Mouse (Mus musculus) MEL (cell line): ENCODE results near the gene Odf4. TPM values are rescaled to one million over a fixed set of nuclear protein-coding genes. Genes with fewer than 3 reads are reported as not detected.
A peak's percentile ranks its signal among the peaks of the same experiment; 100 is the strongest.

Experiments
- DNase-seq: peaks from one replicate; pipeline ENCODE4 v3.0.0; 2011; ENCODE audit warnings: low read depth, low spot score
- H3K27ac ChIP-seq: 2 replicates; pipeline ENCODE4 v1.5.1; 2012; ENCODE audit warnings: low read depth, mild to moderate bottlenecking, control low read depth, low read length, moderate library complexity; ENCODE audit not compliant: control insufficient read depth
- H3K27me3 ChIP-seq, 2 experiments: fragments of 150-350 bp in 1 of 2; sonication (generic) in 1 of 2; 2 replicates each; pipeline ENCODE4 v1.6.1; 2012; ENCODE audit warnings: low read length in 2 of 2, mild to moderate bottlenecking in 2 of 2, improper control_type of control experiment in 1 of 2, moderate library complexity in 1 of 2; ENCODE audit not compliant: insufficient read depth in 2 of 2, control insufficient read depth in 1 of 2
- H3K36me3 ChIP-seq, 2 experiments: 2 replicates each; pipeline ENCODE4 v1.6.1; 2012 to 2014; ENCODE audit warnings: low read length in 2 of 2, improper control_type of control experiment in 1 of 2, inconsistent platforms in 1 of 2, mild to moderate bottlenecking in 1 of 2; ENCODE audit not compliant: insufficient read depth in 2 of 2, control insufficient read depth in 1 of 2
- H3K4me1 ChIP-seq, 2 experiments: fragments of 150-350 bp in 1 of 2; sonication (generic) in 1 of 2; 2 replicates each; pipeline ENCODE4 v1.6.1; 2012; ENCODE audit warnings: low read length in 2 of 2, improper control_type of control experiment in 1 of 2, mild to moderate bottlenecking in 1 of 2; ENCODE audit not compliant: insufficient read depth in 2 of 2, control insufficient read depth in 1 of 2
- H3K4me3 ChIP-seq, 2 experiments: fragments of 150-350 bp in 1 of 2; sonication (generic) in 1 of 2; 2 replicates each; pipeline ENCODE4 v1.5.1; 2012; ENCODE audit warnings: low read depth in 2 of 2, low read length in 2 of 2, mild to moderate bottlenecking in 2 of 2, moderate library complexity in 2 of 2, control low read depth in 1 of 2, improper control_type of control experiment in 1 of 2; ENCODE audit not compliant: control insufficient read depth in 1 of 2, insufficient read depth in 1 of 2
- H3K79me2 ChIP-seq: 2 replicates; pipeline ENCODE4 v1.6.1; 2012; ENCODE audit warnings: mild to moderate bottlenecking, low read length, moderate library complexity; ENCODE audit not compliant: control insufficient read depth, poor library complexity, insufficient read depth
- H3K9ac ChIP-seq: 2 replicates; pipeline ENCODE4 v1.6.1; 2012; ENCODE audit warnings: low read depth, mild to moderate bottlenecking, control low read depth, low read length, moderate library complexity; ENCODE audit not compliant: control insufficient read depth, poor library complexity, severe bottlenecking
- H3K9me3 ChIP-seq: fragments of 150-350 bp; sonication (generic); replicated peaks from 2 replicates; pipeline ENCODE4 v1.6.1; 2012; ENCODE audit warnings: mild to moderate bottlenecking, low read length, improper control_type of control experiment, moderate library complexity; ENCODE audit not compliant: insufficient read depth
- BHLHE40 ChIP-seq: IDR thresholded peaks from 2 replicates; pipeline ENCODE4 v1.6.1; 2012; ENCODE audit warnings: low read depth, mild to moderate bottlenecking, inconsistent platforms, low read length, improper control_type of control experiment, borderline replicate concordance
- CHD1 ChIP-seq: IDR thresholded peaks from 2 replicates; pipeline ENCODE4 v1.6.1; 2012; ENCODE audit warnings: low read depth, mild to moderate bottlenecking, inconsistent platforms, low read length, improper control_type of control experiment
- CTCF ChIP-seq, 3 experiments: IDR thresholded peaks in 2 of 3; conservative IDR thresholded peaks in 1 of 3; 2 replicates each; pipeline ENCODE4 v1.5.1; 2011 to 2012; ENCODE audit warnings: low read length in 3 of 3, low read depth in 2 of 3, mild to moderate bottlenecking in 2 of 3, improper control_type of control experiment in 1 of 3, inconsistent platforms in 1 of 3, mixed read lengths in 1 of 3, moderate library complexity in 1 of 3; ENCODE audit not compliant: control insufficient read depth in 1 of 3, insufficient read depth in 1 of 3, poor library complexity in 1 of 3, severe bottlenecking in 1 of 3
- ELF1 ChIP-seq: IDR thresholded peaks from 2 replicates; pipeline ENCODE4 v1.6.1; 2014; ENCODE audit warnings: low read depth, mild to moderate bottlenecking, inconsistent platforms, low read length, improper control_type of control experiment, moderate library complexity
- EP300 ChIP-seq, 2 experiments: IDR thresholded peaks; 2 replicates each; pipeline ENCODE4 v1.6.1; 2011; ENCODE audit warnings: improper control_type of control experiment in 2 of 2, low read length in 2 of 2, low read depth in 1 of 2, mild to moderate bottlenecking in 1 of 2
- GATA1 ChIP-seq: IDR thresholded peaks from 2 replicates; pipeline ENCODE4 v1.6.1; 2011; ENCODE audit warnings: low read depth, low read length, improper control_type of control experiment
- JUND ChIP-seq: IDR thresholded peaks from 2 replicates; pipeline ENCODE4 v1.6.1; 2011; ENCODE audit warnings: low read depth, mild to moderate bottlenecking, improper control_type of control experiment, low read length
- MAFK ChIP-seq: IDR thresholded peaks from 2 replicates; pipeline ENCODE4 v1.6.1; 2011; ENCODE audit warnings: low read depth, mild to moderate bottlenecking, low read length, improper control_type of control experiment, borderline replicate concordance
- MAX ChIP-seq: IDR thresholded peaks from 2 replicates; pipeline ENCODE4 v1.6.1; 2011; ENCODE audit warnings: low read length, improper control_type of control experiment
- MXI1 ChIP-seq: IDR thresholded peaks from 2 replicates; pipeline ENCODE4 v1.6.1; 2011; ENCODE audit warnings: mild to moderate bottlenecking, low read depth, low read length, improper control_type of control experiment
- MYC ChIP-seq: IDR thresholded peaks from 2 replicates; pipeline ENCODE4 v1.6.1; 2011; ENCODE audit warnings: low read depth, mild to moderate bottlenecking, low read length, improper control_type of control experiment, moderate library complexity
- POLR2A ChIP-seq, 2 experiments: IDR thresholded peaks; 2 replicates each; pipeline ENCODE4 v1.6.1; 2011 to 2012; ENCODE audit warnings: low read length in 2 of 2, mild to moderate bottlenecking in 2 of 2, control low read depth in 1 of 2, improper control_type of control experiment in 1 of 2, low read depth in 1 of 2, moderate library complexity in 1 of 2; ENCODE audit not compliant: control insufficient read depth in 1 of 2, insufficient read depth in 1 of 2, poor library complexity in 1 of 2
- POLR2AphosphoS2 ChIP-seq: IDR thresholded peaks from 2 replicates; pipeline ENCODE4 v1.6.1; 2011; ENCODE audit warnings: low read length, improper control_type of control experiment
- RAD21 ChIP-seq: IDR thresholded peaks from 2 replicates; pipeline ENCODE4 v1.6.1; 2011; ENCODE audit warnings: mild to moderate bottlenecking, low read depth, low read length, improper control_type of control experiment
- RCOR1 ChIP-seq: IDR thresholded peaks from 2 replicates; pipeline ENCODE4 v1.6.1; 2012; ENCODE audit warnings: low read depth, mild to moderate bottlenecking, inconsistent platforms, low read length, improper control_type of control experiment
- SIN3A ChIP-seq: IDR thresholded peaks from 2 replicates; pipeline ENCODE4 v1.6.1; 2012; ENCODE audit warnings: low read length, improper control_type of control experiment, inconsistent platforms
- SMC3 ChIP-seq: IDR thresholded peaks from 2 replicates; pipeline ENCODE4 v1.6.1; 2011; ENCODE audit warnings: low read depth, low read length, improper control_type of control experiment
- TAL1 ChIP-seq: IDR thresholded peaks from 2 replicates; pipeline ENCODE4 v1.6.1; 2012; ENCODE audit warnings: mild to moderate bottlenecking, inconsistent platforms, low read length, moderate library complexity, mixed read lengths
- TBP ChIP-seq: IDR thresholded peaks from 2 replicates; pipeline ENCODE4 v1.8.0; 2011; ENCODE audit warnings: low read depth, low read length, improper control_type of control experiment
- TCF12 ChIP-seq: IDR thresholded peaks from 2 replicates; pipeline ENCODE4 v1.6.1; 2014; ENCODE audit warnings: low read depth, mild to moderate bottlenecking, inconsistent platforms, low read length, improper control_type of control experiment, moderate library complexity
- UBTF ChIP-seq: IDR thresholded peaks from 2 replicates; pipeline ENCODE4 v1.6.1; 2012; ENCODE audit warnings: low read depth, mild to moderate bottlenecking, inconsistent platforms, low read length, improper control_type of control experiment, moderate library complexity, borderline replicate concordance; ENCODE audit not compliant: insufficient read depth
- USF1 ChIP-seq: IDR thresholded peaks from 2 replicates; pipeline ENCODE4 v1.6.1; 2014; ENCODE audit warnings: low read depth, mild to moderate bottlenecking, inconsistent platforms, low read length, improper control_type of control experiment, moderate library complexity
- ZKSCAN1 ChIP-seq: IDR thresholded peaks from 2 replicates; pipeline ENCODE4 v1.6.1; 2012; ENCODE audit warnings: low read depth, mild to moderate bottlenecking, inconsistent platforms, low read length, improper control_type of control experiment, moderate library complexity
- ZNF384 ChIP-seq: IDR thresholded peaks from 2 replicates; pipeline ENCODE4 v1.6.1; 2012; ENCODE audit warnings: low read depth, mild to moderate bottlenecking, inconsistent platforms, low read length, improper control_type of control experiment
- polyA plus RNA-seq, 2 experiments: library from polyadenylated mRNA; stranded (reverse) in 1 of 2; unstranded in 1 of 2; fragments of >175 nt in 1 of 2; fragments of >200 nt in 1 of 2; gene quantifications; 2 replicates each; pipeline versions ENCODE4 v1.2.1 to v1.2.4; 2012; ENCODE audit warnings: low replicate concordance in 2 of 2, low read depth in 1 of 2; ENCODE audit not compliant: insufficient read length in 2 of 2, insufficient read depth in 1 of 2, missing spikeins in 1 of 2
- total RNA-seq: library from RNA; depleted of rRNA; stranded (reverse); fragments of 300-350 nt; gene quantifications from 2 replicates; pipeline ENCODE4 v1.2.3, GENCODE M21; 2012

Gene Odf4
- total and polyA plus RNA-seq, 3 experiments = not detected

GRCm38 (mm10) chr11:68903775-68904174, 23.1 kb downstream of the Odf4 start:
- TF ChIP-seq CTCF (IDR thresholded peaks at IDR 0.05 in 2 of 3, conservative IDR thresholded peaks at IDR 0.05 in 1 of 3; ENCODE audit: control insufficient read depth in 1 of 3, insufficient read depth in 1 of 3, low read depth in 2 of 3, low read length in 3 of 3, poor library complexity in 1 of 3, severe bottlenecking in 1 of 3) (no peak), RAD21 (no peak), USF1 (no peak), TBP (0 out of 2 replicates have a peak, but pooled peaks have one; percentile 25), POLR2A (IDR thresholded peaks at IDR 0.05; ENCODE audit: control insufficient read depth in 1 of 2, insufficient read depth in 1 of 2, low read depth in 1 of 2, low read length in 2 of 2, poor library complexity in 1 of 2) (peak in 1 of 2 experiments; percentile 48; a peak in 1 of 4 replicates), MXI1 (no peak), MAX (no peak), BHLHE40 (no peak), SIN3A (no peak), POLR2AphosphoS2 (peak; percentile 53; the same call in 1 of the 2 replicates), SMC3 (no peak), EP300 (IDR thresholded peaks at IDR 0.05; ENCODE audit: low read depth in 1 of 2, low read length in 2 of 2) (no peak)
- TF ChIP-seq, all 39 proteins: peak for 3
- Histone ChIP-seq H3K79me2 (peaks cover 22% of the 10 kb centered on the region), H3K9me3 (no peaks in the 10 kb centered on the region), H3K4me1 (peaks cover 0 to 34% of the 10 kb centered on the region in 2 experiments; a peak in 2 of 4 replicates), H3K36me3 (peaks cover 25 to 34% of the 10 kb centered on the region in 2 experiments), H3K27me3 (no peaks in the 10 kb centered on the region), H3K4me3 (peak overlapping the region in 1 of 2 experiments; percentile 13; a peak in 2 of 4 replicates), H3K9ac (peak overlapping the region; percentile 92), H3K27ac (peak overlapping the region; percentile 34)
- DNase-seq = peak; percentile 45

GRCm38 (mm10) chr11:68902823-68903222, 24.1 kb downstream of the Odf4 start:
- Histone ChIP-seq H3K9me3 (no peaks in the 10 kb centered on the region), H3K9ac (peak overlapping the region; percentile 92), H3K36me3 (peaks cover 25 to 41% of the 10 kb centered on the region in 2 experiments), H3K4me1 (peaks cover 0 to 43% of the 10 kb centered on the region in 2 experiments; a peak in 2 of 4 replicates), H3K4me3 (peak overlapping the region; percentile 84 to 88), H3K27ac (peak overlapping the region; percentile 81), H3K27me3 (no peaks in the 10 kb centered on the region), H3K79me2 (peaks cover 22% of the 10 kb centered on the region)
- peak; percentile 54 for DNase-seq
- peak; percentile 22; the same call in 1 of the 2 replicates for TF ChIP-seq TBP
- TF ChIP-seq ELF1 = no peak
- peak in 1 of 2 experiments; percentile 29; a peak in 1 of 4 replicates for TF ChIP-seq POLR2A (IDR thresholded peaks at IDR 0.05; ENCODE audit: control insufficient read depth in 1 of 2, insufficient read depth in 1 of 2, low read depth in 1 of 2, low read length in 2 of 2, poor library complexity in 1 of 2)
- no peak for TF ChIP-seq BHLHE40

- H3K79me2 ChIP-seq = peaks cover 22% of the 10 kb centered on the region
- H3K4me3 ChIP-seq = peak overlapping the region; percentile 84 to 88
- peak; percentile 42 for DNase-seq
- H3K27me3 ChIP-seq = no peaks in the 10 kb centered on the region
- H3K36me3 ChIP-seq = peaks cover 25 to 46% of the 10 kb centered on the region in 2 experiments
- TF ChIP-seq CHD1 = 0 out of 2 replicates have a peak, but pooled peaks have one; percentile 54
- TF ChIP-seq MAX = no peak
- 0 out of 2 replicates have a peak, but pooled peaks have one; percentile 21 for TF ChIP-seq MYC
- TF ChIP-seq CTCF (IDR thresholded peaks at IDR 0.05 in 2 of 3, conservative IDR thresholded peaks at IDR 0.05 in 1 of 3; ENCODE audit: control insufficient read depth in 1 of 3, insufficient read depth in 1 of 3, low read depth in 2 of 3, low read length in 3 of 3, poor library complexity in 1 of 3, severe bottlenecking in 1 of 3) = no peak
- TF ChIP-seq MAFK = no peak
- no peak for TF ChIP-seq ZKSCAN1
- no peak for TF ChIP-seq TAL1
- TF ChIP-seq RCOR1 = no peak
- TF ChIP-seq TBP = 0 out of 2 replicates have a peak, but pooled peaks have one; percentile 7
- peak; percentile 20; the same call in 1 of the 2 replicates for TF ChIP-seq TCF12
- TF ChIP-seq ZNF384 = no peak
- no peak for TF ChIP-seq UBTF
- peak; percentile 12; the same call in 1 of the 2 replicates for TF ChIP-seq SIN3A
- TF ChIP-seq GATA1 = peak; percentile 56; the same call in 1 of the 2 replicates
- TF ChIP-seq JUND = no peak; the same call in 1 of the 2 replicates
- peak overlapping the region; percentile 81 for H3K27ac ChIP-seq
- no peaks in the 10 kb centered on the region for H3K9me3 ChIP-seq
- H3K4me1 ChIP-seq = peaks cover 2 to 46% of the 10 kb centered on the region in 2 experiments; a peak in 2 of 4 replicates
- peak overlapping the region; percentile 92 for H3K9ac ChIP-seq
Observed at GRCm38 (mm10) chr11:68902367-68902766, 24.5 kb downstream of the Odf4 start.
